Mouse (Mus musculus) retina, embryonic 14.5 days (tissue): ENCODE measurements around the gene Polr3b.

ENCODE experiments used
- DNase-seq: peaks from one replicate; pipeline ENCODE4 v3.0.0-alpha.2; 2015; ENCODE audit warnings: low spot score

Gene Polr3b

GRCm38 (mm10) chr10:84772380-84773130, 150.5 kb downstream of the Polr3b start:
- no peak for DNase-seq

DNA sequence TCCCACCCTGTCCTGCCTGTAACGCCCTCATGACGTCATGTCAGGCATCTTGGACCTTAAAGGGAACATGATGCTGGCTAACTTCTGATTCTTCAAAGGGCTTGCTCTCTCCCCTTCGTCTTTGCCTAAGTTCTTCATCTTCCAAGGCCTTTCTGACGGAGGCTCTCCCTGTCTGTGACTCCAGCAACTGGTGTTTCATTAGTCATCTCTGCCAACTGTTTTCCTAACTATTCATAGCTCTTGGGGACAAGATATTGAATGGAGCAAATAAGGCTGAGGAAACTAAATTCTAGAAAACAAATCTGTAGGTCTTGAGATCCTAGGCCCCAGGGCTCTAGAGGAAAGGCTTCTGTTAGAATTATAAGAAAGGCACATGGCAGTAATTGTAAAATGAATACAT, 151.8 kb downstream of the Polr3b start:
- no peak for DNase-seq

DNA sequence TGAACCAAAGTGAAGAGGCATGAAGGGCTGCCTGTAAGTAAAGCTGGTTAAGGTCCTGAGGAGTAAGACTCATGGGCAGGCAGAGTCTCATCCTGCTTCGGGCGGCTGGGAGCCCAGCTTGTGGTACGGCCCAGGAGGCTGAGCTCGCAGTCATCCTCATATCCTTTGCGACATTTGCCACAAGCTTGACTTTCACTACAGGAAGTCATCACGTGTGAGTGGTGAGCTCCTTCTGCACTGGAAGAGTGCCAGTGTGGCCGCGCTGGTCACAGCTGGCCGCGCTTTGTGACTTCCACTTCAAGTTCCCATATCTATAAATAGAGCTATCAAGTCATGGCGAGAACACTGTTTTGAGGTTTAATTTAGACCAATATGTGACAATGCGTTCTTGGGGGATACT, 152.5 kb downstream of the Polr3b start:
- DNase-seq = no peak
